Comparison of ENCODE assay signal across 12 mouse cellular contexts in the genomic region with DNA sequence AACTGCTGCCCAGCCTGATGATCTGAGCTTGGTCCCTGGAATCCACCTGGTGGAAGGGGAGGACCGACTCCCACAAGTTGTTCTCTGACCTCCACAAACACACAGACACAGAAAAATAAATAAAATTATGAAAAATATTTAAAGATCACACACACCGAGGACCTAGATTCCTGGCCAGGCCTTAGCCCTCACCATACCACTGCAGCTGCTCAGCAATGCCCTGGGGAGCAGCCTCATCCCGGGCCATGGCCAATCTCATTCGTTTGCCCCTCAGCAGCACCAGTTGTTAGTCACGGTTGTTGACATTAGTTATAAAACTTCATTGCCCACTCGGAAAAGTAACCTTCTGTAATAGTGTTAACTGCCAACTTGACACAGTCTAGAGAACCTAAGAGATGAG. TPM values are rescaled to one million over a fixed set of nuclear protein-coding genes. Genes with fewer than 3 reads are reported as not detected.
"Had no signal": no experiment of that assay in that cellular context is flagged by ENCODE, and none has a peak within 500 bp of the region (broad histone marks: within the 10 kb centered on the region; RNA-seq: fewer than 3 reads in every experiment).

No protein-coding gene starts in this region.

- H3K27ac ChIP-seq: kidney, embryonic 15.5 days; limb, embryonic 13.5 days; liver, embryonic 12.5 days; liver, embryonic 15.5 days; lung, embryonic 15.5 days; neural tube, embryonic 12.5 days; stomach, embryonic 15.5 days had no signal

- DNase-seq: layer of hippocampus, adult 9-11 months; right cerebral cortex, postnatal 25 days had no signal

- H3K4me3 ChIP-seq: kidney, embryonic 15.5 days; liver, embryonic 12.5 days; liver, embryonic 15.5 days; lung, embryonic 15.5 days; neural tube, embryonic 12.5 days; stomach, embryonic 15.5 days had no signal

RNA-seq across cellular contexts. Expression of a gene that starts 0.6 kb away (rescaled TPM):
- total RNA-seq: megakaryocyte progenitor cell, adult 5-6 weeks; megakaryocyte-erythroid progenitor cell, adult 5-6 weeks; neutrophil, adult 5-6 weeks had no signal

RNA-seq across cellular contexts. Expression of a gene that starts 55.6 kb away (rescaled TPM):
- total RNA-seq: megakaryocyte progenitor cell, adult 5-6 weeks; megakaryocyte-erythroid progenitor cell, adult 5-6 weeks; neutrophil, adult 5-6 weeks had no signal
